Mouse (Mus musculus): ENCODE data around the gene Gm20822. TPM values are rescaled to one million over a fixed set of nuclear protein-coding genes. Genes with fewer than 3 reads are reported as not detected.

Gene Gm20822
- polyA plus RNA-seq (2012; rRNA removed; ENCODE audit: low replicate concordance): not detected in 2 replicates

DNA sequence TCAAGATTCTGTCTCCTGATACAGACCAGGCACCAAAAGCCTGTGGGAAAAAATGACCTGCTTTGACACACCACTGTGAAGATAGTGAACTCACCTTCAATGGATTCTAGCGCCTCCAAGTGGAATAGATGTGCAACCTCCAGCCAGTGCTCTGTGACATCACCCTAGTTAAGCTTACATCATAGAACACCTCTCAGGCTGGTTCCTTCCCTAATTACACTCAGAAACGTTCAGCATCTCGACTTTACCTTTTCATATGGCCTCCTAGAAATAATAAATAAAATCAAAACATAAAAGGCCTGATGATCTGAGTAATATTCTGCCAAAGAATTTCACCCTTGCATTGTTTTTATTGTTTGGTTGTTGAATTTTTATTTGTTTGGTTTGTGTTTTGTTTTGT, at the start of gene Gm20822:
Gene Gm20822, minus strand, starts transcription at position 101 of the 400 bp plus-strand sequence.

All from duodenum, adult 2 months (tissue).